Mouse (Mus musculus): ENCODE measurements around the gene Arhgef28. TPM values are rescaled to one million over a fixed set of nuclear protein-coding genes. Genes with fewer than 3 reads are reported as not detected.
A peak's percentile ranks its signal among the peaks of the same experiment; 100 is the strongest.

Gene Arhgef28
- polyA plus RNA-seq, 1 experiment from 2014 or later: 23.7 TPM

DNA sequence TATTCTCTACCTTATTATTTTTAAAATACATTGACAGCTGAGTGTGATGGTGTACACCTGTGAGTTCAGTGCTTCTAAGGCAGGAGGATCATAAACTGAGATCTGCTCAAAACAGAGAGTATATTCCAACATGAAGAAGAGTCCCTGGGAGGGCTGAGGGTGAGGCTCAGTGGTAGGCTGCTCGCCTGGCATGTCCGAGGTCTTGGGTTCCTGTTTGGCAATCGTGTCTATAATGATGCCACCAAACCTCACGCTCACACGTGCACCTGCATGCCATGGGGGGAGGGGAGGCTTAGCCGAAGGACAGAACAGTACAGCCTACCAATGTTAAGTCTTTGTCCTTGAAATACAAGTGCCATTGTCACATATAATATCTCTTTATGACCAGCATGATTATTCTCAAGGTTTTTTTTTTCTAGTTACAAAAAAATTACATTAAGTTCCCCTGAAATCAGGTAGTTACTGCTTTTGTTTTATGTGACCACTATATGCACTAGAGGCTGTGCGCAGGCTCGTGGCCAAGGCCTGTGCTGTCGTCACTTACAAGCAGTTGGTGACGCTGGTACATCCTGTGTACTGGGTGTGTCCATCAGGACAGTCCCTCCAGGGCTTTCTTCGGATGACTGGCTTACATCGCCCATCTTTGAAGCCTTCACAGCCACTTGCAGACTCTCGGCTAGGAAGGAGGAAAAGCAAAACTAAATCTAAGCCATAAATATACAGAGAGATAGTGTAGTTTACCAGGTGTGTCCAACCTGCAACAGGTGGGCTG is 264.1 kb downstream of the Arhgef28 start:
- Histone ChIP-seq H3K27me3 (no peaks in the 10 kb centered on the region), H3K27ac (no peak overlapping the region), H3K9me3 (no peaks in the 10 kb centered on the region), H3K4me1 (replicated peaks) (peaks cover 35% of the 10 kb centered on the region), H3K4me3 (replicated peaks) (no peak overlapping the region), H3K9ac (replicated peaks) (no peak overlapping the region), H3K4me2 (no peak overlapping the region), H3K36me3 (peaks cover 34% of the 10 kb centered on the region)
- 83% methylated on average over 13 of the region's 13 CpGs for WGBS
- no peak for ATAC-seq (ENCODE audit: insufficient number of reproducible peaks, insufficient read depth, low FRiP score, low TSS enrichment, low read depth)

DNA sequence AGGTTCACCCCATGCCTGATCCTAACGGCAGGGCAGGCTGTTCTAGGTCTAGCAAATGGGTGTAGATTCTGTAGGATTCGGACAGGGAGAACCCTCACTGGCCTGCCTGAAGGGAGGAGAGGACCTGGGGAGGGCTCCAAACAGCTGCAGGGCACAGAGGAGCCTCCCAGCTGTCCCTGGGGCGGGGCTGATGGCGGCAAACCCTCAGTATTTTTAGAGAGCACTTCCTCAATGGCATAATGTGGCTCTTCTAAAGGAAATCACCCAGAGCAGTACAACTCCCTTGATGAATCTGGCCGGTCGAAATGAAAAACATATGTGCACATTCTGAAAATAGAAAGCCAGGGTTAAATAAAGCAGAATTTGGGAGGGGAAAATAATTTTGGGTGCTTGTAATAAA is 265.1 kb downstream of the Arhgef28 start:
- Histone ChIP-seq H3K9me3 (no peaks in the 10 kb centered on the region), H3K4me3 (replicated peaks) (no peak overlapping the region), H3K9ac (replicated peaks) (no peak overlapping the region), H3K36me3 (peaks cover 28% of the 10 kb centered on the region), H3K27ac (peak overlapping the region; percentile 69; the same call in 1 of the 2 replicates), H3K4me1 (replicated peaks) (peaks cover 43% of the 10 kb centered on the region), H3K27me3 (0 out of 2 replicates have a peak, but pooled peaks cover 3% of the 10 kb centered on the region), H3K4me2 (peak overlapping the region; percentile 10; the same call in 1 of the 2 replicates)
- no peak for ATAC-seq (ENCODE audit: insufficient number of reproducible peaks, insufficient read depth, low FRiP score, low TSS enrichment, low read depth)
- WGBS: 16% methylated on average over 6 of the region's 6 CpGs

DNA sequence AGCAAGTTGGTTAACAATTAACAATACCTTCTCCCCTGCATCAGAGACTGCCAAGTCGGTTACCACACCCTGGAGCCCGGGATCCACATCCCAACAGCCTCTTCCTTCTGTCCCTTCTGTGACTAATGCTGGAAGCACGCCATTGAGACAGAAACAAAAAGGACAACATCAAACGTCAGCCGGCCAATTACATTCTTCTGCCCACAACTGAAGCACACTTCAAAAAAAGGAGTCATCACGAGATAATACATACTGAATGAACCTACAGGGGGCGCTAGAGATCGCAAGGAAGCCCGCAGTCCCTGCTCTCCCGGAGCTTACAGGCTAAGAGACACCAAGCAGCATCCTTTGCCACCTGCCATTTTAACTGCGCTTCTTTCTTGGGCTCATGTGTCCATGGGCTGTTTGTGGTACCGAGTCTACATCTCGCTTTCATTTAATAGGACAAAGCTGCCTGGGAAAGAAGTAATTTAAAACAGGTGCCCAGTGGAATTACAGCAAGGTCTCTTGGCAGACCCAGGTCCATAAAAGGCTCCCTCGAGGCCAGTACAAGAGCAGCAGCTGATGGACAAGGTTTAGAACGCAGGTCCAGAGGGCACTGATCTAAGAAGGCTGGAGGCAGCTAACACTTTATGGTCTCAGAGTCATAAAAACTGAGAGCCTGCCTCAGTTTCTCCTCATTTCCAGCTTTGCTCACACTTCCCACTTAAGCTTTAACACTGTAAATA is 266.6 kb downstream of the Arhgef28 start:
- H3K4me1 ChIP-seq (replicated peaks): peaks cover 43% of the 10 kb centered on the region
- peak overlapping the region; percentile 2; the same call in 1 of the 2 replicates for H3K4me2 ChIP-seq
- H3K27ac ChIP-seq: peak overlapping the region; percentile 69
- peaks cover 16% of the 10 kb centered on the region for H3K36me3 ChIP-seq
- no peak overlapping the region for H3K4me3 ChIP-seq (replicated peaks)
- ATAC-seq (ENCODE audit: insufficient number of reproducible peaks, insufficient read depth, low FRiP score, low TSS enrichment, low read depth): no peak
- no peak overlapping the region for H3K9ac ChIP-seq (replicated peaks)
- no peaks in the 10 kb centered on the region for H3K9me3 ChIP-seq
- WGBS: 36% methylated on average over 15 of the region's 15 CpGs
- H3K27me3 ChIP-seq: 0 out of 2 replicates have a peak, but pooled peaks cover 3% of the 10 kb centered on the region

DNA sequence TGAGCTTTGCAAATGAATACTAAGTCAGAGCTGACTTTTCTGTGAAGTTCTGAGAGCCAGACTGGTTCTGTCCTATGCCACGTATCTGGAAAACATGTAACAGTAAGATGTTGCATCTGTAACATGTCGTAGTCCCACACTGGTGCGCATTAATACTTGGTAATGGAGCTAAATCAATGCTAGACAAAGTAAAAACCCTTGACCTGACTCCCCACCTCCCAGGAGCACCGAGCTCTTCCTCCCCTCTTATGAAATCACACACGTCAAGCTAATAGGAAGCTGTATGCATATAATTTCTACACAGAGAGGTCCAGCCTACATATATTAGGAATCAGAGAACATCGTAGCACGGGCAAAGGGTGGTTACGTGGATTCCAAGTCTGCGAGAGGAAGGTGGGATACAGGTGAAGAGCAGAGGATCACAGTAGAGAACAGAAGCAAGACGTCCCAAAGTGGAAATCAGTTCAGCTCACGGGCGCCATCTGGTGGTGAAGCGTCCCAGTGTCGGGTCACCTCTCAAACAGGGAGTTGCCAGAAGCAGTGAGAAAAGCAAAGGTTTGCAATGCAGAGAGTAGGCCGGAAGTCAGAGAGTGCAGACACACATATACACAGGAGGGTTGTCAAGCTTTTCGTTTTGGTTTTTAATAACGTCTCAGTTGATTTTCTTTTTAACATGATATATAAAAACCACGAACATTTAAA is 267.5 kb downstream of the Arhgef28 start:
- H3K9me3 ChIP-seq: no peaks in the 10 kb centered on the region
- H3K27ac ChIP-seq: no peak overlapping the region
- no peak; the same call in 1 of the 2 replicates for ATAC-seq (ENCODE audit: insufficient number of reproducible peaks, insufficient read depth, low FRiP score, low TSS enrichment, low read depth)
- H3K4me2 ChIP-seq: no peak overlapping the region
- H3K4me1 ChIP-seq (replicated peaks): peaks cover 43% of the 10 kb centered on the region
- peaks cover 8% of the 10 kb centered on the region for H3K36me3 ChIP-seq
- WGBS: 34% methylated on average over 18 of the region's 18 CpGs
- no peak overlapping the region for H3K4me3 ChIP-seq (replicated peaks)
- H3K9ac ChIP-seq (replicated peaks): no peak overlapping the region
- 0 out of 2 replicates have a peak, but pooled peaks cover 3% of the 10 kb centered on the region for H3K27me3 ChIP-seq

DNA sequence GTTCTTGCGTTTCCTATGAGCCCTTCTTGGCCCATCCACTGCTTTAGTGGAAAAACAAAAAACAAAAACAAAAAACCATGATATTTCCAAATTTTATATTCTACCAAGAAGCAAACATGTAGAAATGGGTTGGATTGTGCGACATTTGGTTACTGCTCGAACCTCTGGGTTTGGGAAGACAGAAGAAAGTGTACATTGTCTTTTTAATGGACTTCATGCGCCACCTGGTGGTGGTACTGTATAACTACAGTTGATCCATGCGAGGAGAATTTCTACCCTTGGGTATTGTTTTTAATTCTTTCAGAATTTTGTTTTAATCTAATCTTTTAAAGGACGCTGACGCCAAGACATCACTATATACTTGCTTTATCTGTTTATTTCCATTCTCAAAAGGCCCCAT is 268.3 kb downstream of the Arhgef28 start:
- WGBS: 23% methylated on average over 7 of the region's 7 CpGs
- 0 out of 2 replicates have a peak, but pooled peaks cover 4% of the 10 kb centered on the region for H3K36me3 ChIP-seq
- H3K4me3 ChIP-seq (replicated peaks): no peak overlapping the region
- H3K27me3 ChIP-seq: 0 out of 2 replicates have a peak, but pooled peaks cover 3% of the 10 kb centered on the region
- H3K27ac ChIP-seq: no peak overlapping the region
- no peak overlapping the region for H3K9ac ChIP-seq (replicated peaks)
- no peaks in the 10 kb centered on the region for H3K9me3 ChIP-seq
- peaks cover 43% of the 10 kb centered on the region for H3K4me1 ChIP-seq (replicated peaks)
- no peak for ATAC-seq (ENCODE audit: insufficient number of reproducible peaks, insufficient read depth, low FRiP score, low TSS enrichment, low read depth)
- H3K4me2 ChIP-seq: no peak overlapping the region

DNA sequence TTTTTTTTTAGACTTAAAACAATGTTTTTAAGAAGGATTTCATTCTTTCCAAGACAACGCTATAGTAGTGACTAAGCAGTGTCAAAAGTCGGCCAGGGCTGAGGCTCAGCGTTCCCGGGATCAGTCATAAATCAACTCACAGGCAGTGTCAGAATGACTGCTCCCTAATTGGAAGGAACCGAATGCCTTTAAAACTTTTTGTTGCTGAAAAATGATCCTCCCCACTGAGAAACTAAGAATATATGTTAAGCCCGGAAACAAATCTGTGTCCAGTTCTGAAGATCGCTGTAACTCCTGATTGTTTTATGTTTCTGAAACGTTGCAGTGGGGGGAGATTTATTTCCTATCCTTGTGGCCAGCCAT is 278.1 kb downstream of the Arhgef28 start:
- no peaks in the 10 kb centered on the region for H3K9me3 ChIP-seq
- 0 out of 2 replicates have a peak overlapping the region, but pooled peaks have one; percentile 35 for H3K27ac ChIP-seq
- no peak overlapping the region for H3K4me3 ChIP-seq (replicated peaks)
- no peak for ATAC-seq (ENCODE audit: insufficient number of reproducible peaks, insufficient read depth, low FRiP score, low TSS enrichment, low read depth)
- WGBS: 2% methylated on average over 8 of the region's 8 CpGs
- H3K36me3 ChIP-seq: peaks cover 10% of the 10 kb centered on the region
- peaks cover 55% of the 10 kb centered on the region for H3K4me1 ChIP-seq (replicated peaks)
- no peaks in the 10 kb centered on the region for H3K27me3 ChIP-seq
- H3K9ac ChIP-seq (replicated peaks): no peak overlapping the region
- H3K4me2 ChIP-seq: peak overlapping the region; percentile 42

DNA sequence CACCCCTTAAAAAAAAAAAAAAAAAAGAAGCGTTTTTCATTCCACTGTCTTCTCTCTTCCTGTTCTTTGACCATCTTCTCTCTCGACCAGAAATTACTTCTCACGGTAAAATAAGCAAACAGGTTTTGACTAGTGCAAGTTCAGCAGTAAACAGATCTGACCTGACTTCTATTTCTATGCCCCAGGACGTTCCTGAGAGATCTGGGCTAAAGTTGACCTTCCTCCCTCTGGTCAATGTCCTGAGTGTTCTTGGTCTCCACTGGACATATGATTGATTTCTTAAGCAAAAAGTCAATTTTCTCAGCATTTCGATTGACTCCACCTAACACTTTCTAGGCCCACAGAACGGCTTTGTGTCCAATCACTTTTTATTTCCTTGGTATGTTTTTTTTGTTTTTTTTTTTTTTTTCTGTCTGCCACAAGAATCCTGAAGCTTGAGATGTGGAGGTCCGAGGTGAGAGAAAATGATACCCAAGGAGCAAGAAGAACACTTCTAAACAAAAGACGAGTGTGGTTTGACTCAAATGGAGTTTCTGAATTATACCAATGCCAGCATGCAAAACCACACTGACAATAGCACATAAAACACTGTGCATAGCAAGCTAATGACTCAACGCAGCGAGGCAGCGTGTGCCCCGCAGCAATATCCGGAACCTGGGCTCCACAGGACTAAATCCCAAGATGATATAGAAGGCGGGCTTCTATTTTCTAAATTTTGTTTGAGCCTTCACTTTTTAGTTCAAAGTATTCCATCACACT is 278.7 kb downstream of the Arhgef28 start:
- H3K4me1 ChIP-seq (replicated peaks): peaks cover 54% of the 10 kb centered on the region
- peaks cover 10% of the 10 kb centered on the region for H3K36me3 ChIP-seq
- no peak for ATAC-seq (ENCODE audit: insufficient number of reproducible peaks, insufficient read depth, low FRiP score, low TSS enrichment, low read depth)
- no peak overlapping the region for H3K9ac ChIP-seq (replicated peaks)
- H3K9me3 ChIP-seq: no peaks in the 10 kb centered on the region
- peak overlapping the region; percentile 56; the same call in 1 of the 2 replicates for H3K27ac ChIP-seq
- H3K27me3 ChIP-seq: no peaks in the 10 kb centered on the region
- H3K4me2 ChIP-seq: peak overlapping the region; percentile 42
- no peak overlapping the region for H3K4me3 ChIP-seq (replicated peaks)
- 18% methylated on average over 14 of the region's 14 CpGs for whole genome bisulfite sequencing

DNA sequence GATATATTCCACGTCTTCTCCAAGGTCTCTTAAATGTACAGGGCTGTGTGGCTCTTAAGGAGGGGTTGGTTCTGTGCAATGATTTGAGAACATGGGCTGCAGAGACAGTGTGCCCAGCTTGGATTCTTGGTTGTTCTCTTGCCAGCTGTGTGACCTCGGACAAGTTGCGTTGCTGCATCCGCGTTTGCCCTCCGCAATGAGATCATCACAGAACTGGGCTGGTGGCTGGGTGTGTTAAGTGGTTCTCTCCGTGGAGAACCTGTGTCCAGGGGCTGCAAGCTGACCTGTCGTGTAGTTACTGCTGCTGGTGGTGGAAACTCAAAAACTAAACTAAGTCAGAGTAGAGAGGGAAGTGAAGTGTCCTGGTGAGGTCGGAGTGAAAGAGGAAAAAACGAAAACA is 279.9 kb downstream of the Arhgef28 start:
- Histone ChIP-seq H3K4me3 (replicated peaks) (no peak overlapping the region), H3K27ac (peak overlapping the region; percentile 56; the same call in 1 of the 2 replicates), H3K4me1 (replicated peaks) (peaks cover 49% of the 10 kb centered on the region), H3K27me3 (no peaks in the 10 kb centered on the region), H3K9me3 (no peaks in the 10 kb centered on the region), H3K4me2 (no peak overlapping the region), H3K36me3 (peaks cover 10% of the 10 kb centered on the region), H3K9ac (replicated peaks) (no peak overlapping the region)
- WGBS: 81% methylated on average over 10 of the region's 10 CpGs
- no peak for ATAC-seq (ENCODE audit: insufficient number of reproducible peaks, insufficient read depth, low FRiP score, low TSS enrichment, low read depth)

DNA sequence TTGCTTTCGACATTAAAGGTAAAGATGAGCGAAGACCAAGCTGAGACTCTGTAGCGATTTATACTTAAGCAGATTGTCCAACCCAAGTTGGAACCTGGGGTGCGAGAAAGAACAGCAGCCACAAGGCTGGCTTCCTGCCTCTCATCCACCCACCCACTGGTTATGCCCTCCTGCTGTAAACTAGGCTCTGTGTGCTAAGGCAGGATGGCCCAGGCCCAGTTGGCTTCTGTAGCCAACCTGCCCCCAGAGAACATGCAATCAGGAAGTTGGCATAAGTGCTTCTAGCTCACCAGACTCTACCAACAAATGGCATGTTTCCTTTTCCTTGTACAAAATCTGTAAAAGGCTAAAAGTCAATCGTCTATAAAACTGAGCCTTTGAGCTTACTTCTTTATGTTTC is 283.2 kb downstream of the Arhgef28 start:
- ATAC-seq (ENCODE audit: insufficient number of reproducible peaks, insufficient read depth, low FRiP score, low TSS enrichment, low read depth): no peak
- WGBS: 92% methylated on average over 5 of the region's 5 CpGs

DNA sequence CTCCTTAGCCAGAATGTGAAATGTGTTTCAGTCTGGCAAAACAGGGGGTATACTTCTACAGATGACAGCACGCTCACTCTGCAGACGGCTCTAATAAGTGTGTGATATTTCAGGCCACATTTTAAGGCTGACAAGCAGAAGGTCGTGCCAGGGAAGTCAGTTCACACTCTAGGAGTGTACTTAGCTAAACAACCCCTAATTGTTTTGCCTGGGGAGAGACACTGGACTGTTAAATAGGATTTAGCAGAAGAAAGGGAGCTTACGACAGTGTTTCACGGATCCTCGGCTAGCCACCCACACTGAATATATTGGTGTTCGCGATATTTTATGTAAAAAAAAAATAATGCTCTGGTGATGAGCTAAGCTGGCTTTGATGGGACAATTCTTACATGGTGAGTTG is 286.6 kb downstream of the Arhgef28 start:
- no peak overlapping the region for H3K4me3 ChIP-seq (replicated peaks)
- H3K4me2 ChIP-seq: no peak overlapping the region
- no peaks in the 10 kb centered on the region for H3K27me3 ChIP-seq
- H3K4me1 ChIP-seq (replicated peaks): peaks cover 21% of the 10 kb centered on the region
- 41% methylated on average over 8 of the region's 8 CpGs for WGBS
- H3K27ac ChIP-seq: no peak overlapping the region
- no peak for ATAC-seq (ENCODE audit: insufficient number of reproducible peaks, insufficient read depth, low FRiP score, low TSS enrichment, low read depth)
- no peaks in the 10 kb centered on the region for H3K36me3 ChIP-seq
- no peaks in the 10 kb centered on the region for H3K9me3 ChIP-seq
- no peak overlapping the region for H3K9ac ChIP-seq (replicated peaks)

More for the DNA sequence above, 283.2 kb downstream of the Arhgef28 start:
- Histone ChIP-seq H3K36me3 (no peaks in the 10 kb centered on the region), H3K4me1 (replicated peaks) (peaks cover 38% of the 10 kb centered on the region), H3K27me3 (no peaks in the 10 kb centered on the region), H3K27ac (no peak overlapping the region), H3K9me3 (no peaks in the 10 kb centered on the region), H3K4me3 (replicated peaks) (no peak overlapping the region), H3K9ac (replicated peaks) (no peak overlapping the region), H3K4me2 (no peak overlapping the region)
